Mouse (Mus musculus): ENCODE results near the gene Slc38a9.

- TF ChIP-seq USF1 (IDR thresholded peaks at IDR 0.05; ENCODE audit: low read depth, low read length) (no peak), MAFK (IDR thresholded peaks at IDR 0.05; ENCODE audit: borderline replicate concordance, low read depth, low read length) (no peak), SMC3 (IDR thresholded peaks at IDR 0.05; ENCODE audit: low read depth, low read length) (no peak)
Observed at GRCm38 (mm10) chr13:112755507-112756010, 95.0 kb downstream of the Slc38a9 start.

All from MEL (cell line).